Mouse (Mus musculus) midbrain, embryonic 12.5 days (tissue): ENCODE results near the gene 2510009E07Rik. TPM values are rescaled to one million over a fixed set of nuclear protein-coding genes. Genes with fewer than 3 reads are reported as not detected.

Experiments used
- ATAC-seq: fragments of 200-750 bp; cut with Nextera tagmentation; 2 replicates; pipeline ENCODE4 v1.8.0; 2017; ENCODE audit warnings: low read depth, moderate TSS enrichment, moderate library complexity; ENCODE audit not compliant: low FRiP score
- H3K27ac ChIP-seq: fragments of 300-500 bp; sonication (generic); replicated peaks from 2 replicates; pipeline ENCODE4 v1.5.1; 2016; ENCODE audit warnings: mild to moderate bottlenecking
- H3K27me3 ChIP-seq: fragments of 300-500 bp; sonication (generic); 2 replicates; pipeline ENCODE4 v1.6.1; 2016; ENCODE audit warnings: mild to moderate bottlenecking
- H3K36me3 ChIP-seq: fragments of 300-500 bp; sonication (generic); 2 replicates; pipeline ENCODE4 v1.6.1; 2016
- H3K4me1 ChIP-seq: fragments of 300-500 bp; sonication (generic); 2 replicates; pipeline ENCODE4 v1.6.1; 2016
- H3K4me2 ChIP-seq: fragments of 300-500 bp; sonication (generic); replicated peaks from 2 replicates; pipeline ENCODE4 v1.6.1; 2016; ENCODE audit warnings: mild to moderate bottlenecking, moderate library complexity
- H3K4me3 ChIP-seq: fragments of 300-500 bp; sonication (generic); 2 replicates; pipeline ENCODE4 v1.5.1; 2016; ENCODE audit warnings: mild to moderate bottlenecking
- H3K9ac ChIP-seq: fragments of 300-500 bp; sonication (generic); replicated peaks from 2 replicates; pipeline ENCODE4 v1.6.1; 2016; ENCODE audit warnings: mild to moderate bottlenecking, moderate library complexity
- H3K9me3 ChIP-seq: fragments of 300-500 bp; sonication (generic); 2 replicates; pipeline ENCODE4 v1.6.1; 2016; ENCODE audit warnings: mild to moderate bottlenecking
- WGBS: fragments of 180-500 bp; shearing (Covaris S2); methylation state at CpG from one replicate; pipeline ENCODE4 v1.1.7; 2016; 5-methylcytosine and 5-hydroxymethylcytosine counted together
- polyA plus RNA-seq: library from polyadenylated mRNA; unstranded; fragments of >200 nt; fragmentation: Nextera tagmentation; extraction: Ambion mirVana; gene quantifications from 2 replicates; pipeline ENCODE4 v1.2.1, GENCODE M21; 2016

The 2510009E07Rik gene
- polyA plus RNA-seq, 1 experiment from 2014 or later = 144 TPM

DNA sequence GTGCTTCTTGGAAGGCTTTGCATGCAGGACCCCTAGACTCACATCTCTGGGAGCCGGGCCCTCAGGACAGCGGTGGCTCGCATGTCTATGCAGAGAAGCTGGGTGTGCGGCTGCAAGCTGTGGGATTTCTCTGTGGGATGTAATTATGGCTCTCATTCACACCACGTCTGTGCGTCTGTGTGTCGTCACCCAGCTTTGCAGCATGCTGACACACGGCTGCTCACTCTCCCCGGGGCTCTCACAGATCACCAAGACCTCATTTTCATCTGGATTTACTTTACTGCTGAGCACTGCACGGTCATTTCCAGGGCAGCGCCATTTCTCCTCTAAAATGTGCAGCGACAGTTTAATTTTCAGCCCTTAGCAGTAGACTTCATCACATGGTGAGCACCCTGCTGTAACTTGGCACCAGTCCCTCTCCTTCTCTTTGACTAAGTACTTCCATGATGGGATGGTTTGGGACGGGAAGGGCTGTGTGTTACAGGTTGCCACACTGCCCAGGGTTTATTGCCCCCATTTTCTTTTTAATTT, 66.3 kb downstream of the 2510009E07Rik start:
- WGBS = 62% methylated on average over 13 of the region's 13 CpGs
- peaks cover 12% of the 10 kb centered on the region; the same call in 1 of the 2 replicates for H3K4me1 ChIP-seq
- H3K4me3 ChIP-seq = no peak overlapping the region
- no peak overlapping the region for H3K9ac ChIP-seq
- no peak overlapping the region for H3K27ac ChIP-seq
- no peaks in the 10 kb centered on the region for H3K27me3 ChIP-seq
- ATAC-seq = no peak
- H3K4me2 ChIP-seq = no peak overlapping the region
- H3K9me3 ChIP-seq = no peaks in the 10 kb centered on the region
- no peaks in the 10 kb centered on the region for H3K36me3 ChIP-seq

- Histone ChIP-seq H3K27me3 (no peaks in the 10 kb centered on the region), H3K9ac (no peak overlapping the region), H3K36me3 (no peaks in the 10 kb centered on the region), H3K4me1 (peaks cover 12% of the 10 kb centered on the region; the same call in 1 of the 2 replicates), H3K4me2 (no peak overlapping the region), H3K4me3 (no peak overlapping the region), H3K9me3 (no peaks in the 10 kb centered on the region), H3K27ac (no peak overlapping the region)
- WGBS = 74% methylated on average over 6 of the region's 6 CpGs
- ATAC-seq = no peak
Observed at GRCm38 (mm10) chr16:21627248-21627647, 67.2 kb downstream of the 2510009E07Rik start.

DNA sequence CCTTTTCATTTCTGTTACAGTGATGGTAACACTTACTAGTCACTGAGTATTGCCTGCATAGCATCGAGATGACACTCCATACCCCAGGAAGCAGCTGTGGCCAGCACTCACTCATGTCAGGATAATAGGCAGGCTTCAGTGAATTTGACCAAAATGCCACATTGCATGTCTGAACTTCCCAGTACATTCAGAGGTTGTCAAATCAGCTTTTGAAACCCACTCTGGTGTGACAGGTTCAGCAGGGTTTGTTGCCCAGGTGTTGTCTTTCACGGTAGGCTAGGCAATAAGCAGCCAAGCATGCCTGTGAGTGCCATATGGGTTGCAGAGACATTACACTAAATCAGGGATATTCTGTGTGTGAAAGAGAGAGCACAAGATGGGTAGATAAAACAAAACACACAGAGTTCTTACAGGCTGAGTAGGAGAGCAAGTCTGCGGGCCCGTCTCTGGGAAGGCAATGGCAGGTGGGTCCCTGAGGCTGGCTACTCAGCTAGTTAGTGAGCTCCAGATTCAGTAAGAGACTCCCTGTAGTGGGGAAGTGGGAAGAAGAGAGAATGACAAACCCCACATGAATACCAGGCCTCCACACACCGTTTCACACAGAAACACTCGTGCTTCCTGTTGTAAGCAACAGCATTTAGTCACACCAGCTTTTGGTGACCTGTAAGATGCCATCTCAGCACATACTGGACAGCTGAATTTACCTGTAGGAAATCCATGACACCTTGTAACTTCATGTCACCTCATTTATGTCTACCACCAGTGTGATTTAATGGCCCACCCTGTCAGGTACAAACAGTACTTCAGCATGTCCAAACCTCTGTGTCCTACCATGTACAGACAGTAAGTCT, 68.5 kb downstream of the 2510009E07Rik start:
- 73% methylated on average over 6 of the region's 6 CpGs for WGBS
- Histone ChIP-seq H3K27me3 (no peaks in the 10 kb centered on the region), H3K36me3 (no peaks in the 10 kb centered on the region), H3K9ac (no peak overlapping the region), H3K4me1 (peaks cover 12% of the 10 kb centered on the region; the same call in 1 of the 2 replicates), H3K4me3 (no peak overlapping the region), H3K27ac (no peak overlapping the region; the same call in 1 of the 2 replicates), H3K4me2 (no peak overlapping the region), H3K9me3 (no peaks in the 10 kb centered on the region)
- no peak for ATAC-seq

- WGBS = 89% methylated on average over 2 of the region's 2 CpGs
- H3K27ac ChIP-seq = no peak overlapping the region
- ATAC-seq = no peak
- no peaks in the 10 kb centered on the region for H3K4me1 ChIP-seq
- no peak overlapping the region for H3K9ac ChIP-seq
- H3K4me3 ChIP-seq = no peak overlapping the region
- no peaks in the 10 kb centered on the region for H3K27me3 ChIP-seq
- no peaks in the 10 kb centered on the region for H3K36me3 ChIP-seq
- H3K9me3 ChIP-seq = no peaks in the 10 kb centered on the region
- no peak overlapping the region for H3K4me2 ChIP-seq
Observed at GRCm38 (mm10) chr16:21620630-21621029, 73.8 kb downstream of the 2510009E07Rik start.

DNA sequence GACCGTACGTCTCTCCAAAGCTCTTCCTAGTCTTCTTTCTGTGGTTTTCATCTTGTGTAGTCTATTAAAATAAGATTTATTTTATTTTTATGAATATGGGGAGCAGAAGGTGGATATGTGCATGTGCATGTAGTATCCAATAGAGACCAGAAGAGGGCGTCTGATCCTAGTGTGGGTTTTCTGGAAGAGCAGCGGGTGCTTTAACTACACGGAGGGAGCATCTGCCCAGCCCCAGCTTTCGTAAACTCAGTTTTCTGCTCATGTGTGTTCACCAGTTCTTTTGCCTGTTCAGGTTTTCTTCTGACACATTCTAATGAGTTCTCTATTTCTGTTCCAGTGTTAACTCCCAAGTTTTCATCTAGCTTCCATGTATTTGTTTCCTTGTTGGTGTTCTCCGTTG, 78.7 kb downstream of the 2510009E07Rik start:
- no peak overlapping the region for H3K4me2 ChIP-seq
- WGBS = 56% methylated on average over 7 of the region's 7 CpGs
- H3K4me3 ChIP-seq = no peak overlapping the region
- no peak overlapping the region for H3K27ac ChIP-seq
- no peaks in the 10 kb centered on the region for H3K4me1 ChIP-seq
- H3K36me3 ChIP-seq = peaks cover 11% of the 10 kb centered on the region; the same call in 1 of the 2 replicates
- H3K9ac ChIP-seq = no peak overlapping the region
- no peak for ATAC-seq
- no peaks in the 10 kb centered on the region for H3K27me3 ChIP-seq
- no peaks in the 10 kb centered on the region for H3K9me3 ChIP-seq

GRCm38 (mm10) chr16:21610473-21610872, 84.0 kb downstream of the 2510009E07Rik start:
- H3K9ac ChIP-seq = no peak overlapping the region
- peaks cover 11% of the 10 kb centered on the region; the same call in 1 of the 2 replicates for H3K36me3 ChIP-seq
- H3K4me1 ChIP-seq = peaks cover 6% of the 10 kb centered on the region; the same call in 1 of the 2 replicates
- H3K27me3 ChIP-seq = no peaks in the 10 kb centered on the region
- no peak for ATAC-seq
- no peak overlapping the region for H3K4me3 ChIP-seq
- H3K27ac ChIP-seq = no peak overlapping the region
- no peaks in the 10 kb centered on the region for H3K9me3 ChIP-seq
- H3K4me2 ChIP-seq = no peak overlapping the region
- 87% methylated on average over 4 of the region's 4 CpGs for WGBS

DNA sequence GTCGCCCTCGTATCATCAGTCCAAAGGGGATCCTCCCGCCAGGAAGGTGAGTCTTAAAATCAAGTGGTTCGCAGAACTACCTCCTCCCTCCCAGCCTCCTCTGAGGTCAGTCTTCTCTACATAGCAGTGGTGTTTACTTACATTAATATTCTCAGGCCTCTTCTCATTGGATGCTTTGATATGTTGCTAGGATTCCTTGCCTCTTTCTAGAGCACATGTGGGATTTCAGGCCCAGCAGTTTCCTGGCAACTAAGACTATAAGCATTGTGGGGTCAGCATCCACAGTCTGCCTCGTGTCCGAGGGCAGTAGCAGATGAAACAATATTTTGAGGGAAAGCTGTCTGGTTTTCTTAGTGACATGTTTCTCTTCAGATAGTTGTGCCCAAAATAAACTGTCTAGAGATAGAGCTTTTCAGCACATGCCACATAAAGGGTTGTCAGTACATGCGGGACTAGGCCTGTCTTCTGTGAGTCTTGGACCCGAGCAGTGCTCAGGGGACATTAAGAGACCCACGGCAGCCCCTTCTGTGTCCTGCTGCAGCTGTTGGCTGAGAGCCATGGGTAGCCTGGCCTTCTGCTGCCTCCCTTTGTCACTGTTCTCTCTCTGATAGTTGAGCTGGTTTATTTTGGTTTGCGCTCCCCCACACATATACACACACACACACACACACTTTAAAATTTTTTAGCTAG, 86.1 kb downstream of the 2510009E07Rik start:
- ATAC-seq = no peak
- Histone ChIP-seq H3K27me3 (no peaks in the 10 kb centered on the region), H3K4me2 (no peak overlapping the region), H3K27ac (0 out of 2 replicates have a peak overlapping the region, but pooled peaks have one; percentile 35), H3K36me3 (peaks cover 9% of the 10 kb centered on the region; the same call in 1 of the 2 replicates), H3K4me3 (no peak overlapping the region), H3K9me3 (no peaks in the 10 kb centered on the region), H3K4me1 (peaks cover 6% of the 10 kb centered on the region; the same call in 1 of the 2 replicates), H3K9ac (no peak overlapping the region)
- 71% methylated on average over 10 of the region's 10 CpGs for WGBS

DNA sequence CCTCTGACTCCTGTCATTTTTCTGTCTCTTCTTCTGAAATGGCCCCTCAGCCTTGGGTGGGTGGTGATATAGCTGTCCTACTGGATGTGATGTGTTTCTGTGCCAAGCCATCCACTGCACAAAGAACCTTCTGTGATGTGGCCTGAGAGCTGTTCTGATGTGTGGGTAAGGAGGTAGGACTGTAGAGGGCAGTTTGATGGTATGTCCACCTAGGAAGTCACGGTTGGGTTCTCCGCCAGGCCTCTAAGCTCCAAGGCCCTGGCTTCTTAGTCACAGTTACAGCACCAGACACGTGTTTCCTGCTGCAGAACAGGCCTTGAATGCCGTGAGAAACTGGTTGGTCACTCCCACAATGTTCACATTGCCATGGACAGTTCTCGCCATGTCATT, 86.8 kb downstream of the 2510009E07Rik start:
- no peak overlapping the region for H3K4me3 ChIP-seq
- no peak for ATAC-seq
- H3K36me3 ChIP-seq = peaks cover 6% of the 10 kb centered on the region; the same call in 1 of the 2 replicates
- H3K27me3 ChIP-seq = no peaks in the 10 kb centered on the region
- H3K4me1 ChIP-seq = peaks cover 6% of the 10 kb centered on the region; the same call in 1 of the 2 replicates
- H3K4me2 ChIP-seq = no peak overlapping the region
- no peaks in the 10 kb centered on the region for H3K9me3 ChIP-seq
- no peak overlapping the region for H3K9ac ChIP-seq
- 81% methylated on average over 5 of the region's 5 CpGs for WGBS
- H3K27ac ChIP-seq = no peak overlapping the region

GRCm38 (mm10) chr16:21607021-21607650, 87.3 kb downstream of the 2510009E07Rik start:
- no peak overlapping the region for H3K4me3 ChIP-seq
- H3K27me3 ChIP-seq = no peaks in the 10 kb centered on the region
- H3K36me3 ChIP-seq = peaks cover under 1% of the 10 kb centered on the region; the same call in 1 of the 2 replicates
- H3K4me1 ChIP-seq = peaks cover 6% of the 10 kb centered on the region; the same call in 1 of the 2 replicates
- H3K27ac ChIP-seq = no peak overlapping the region
- H3K4me2 ChIP-seq = no peak overlapping the region
- H3K9ac ChIP-seq = no peak overlapping the region
- 86% methylated on average over 8 of the region's 8 CpGs for WGBS
- no peaks in the 10 kb centered on the region for H3K9me3 ChIP-seq
- no peak for ATAC-seq

DNA sequence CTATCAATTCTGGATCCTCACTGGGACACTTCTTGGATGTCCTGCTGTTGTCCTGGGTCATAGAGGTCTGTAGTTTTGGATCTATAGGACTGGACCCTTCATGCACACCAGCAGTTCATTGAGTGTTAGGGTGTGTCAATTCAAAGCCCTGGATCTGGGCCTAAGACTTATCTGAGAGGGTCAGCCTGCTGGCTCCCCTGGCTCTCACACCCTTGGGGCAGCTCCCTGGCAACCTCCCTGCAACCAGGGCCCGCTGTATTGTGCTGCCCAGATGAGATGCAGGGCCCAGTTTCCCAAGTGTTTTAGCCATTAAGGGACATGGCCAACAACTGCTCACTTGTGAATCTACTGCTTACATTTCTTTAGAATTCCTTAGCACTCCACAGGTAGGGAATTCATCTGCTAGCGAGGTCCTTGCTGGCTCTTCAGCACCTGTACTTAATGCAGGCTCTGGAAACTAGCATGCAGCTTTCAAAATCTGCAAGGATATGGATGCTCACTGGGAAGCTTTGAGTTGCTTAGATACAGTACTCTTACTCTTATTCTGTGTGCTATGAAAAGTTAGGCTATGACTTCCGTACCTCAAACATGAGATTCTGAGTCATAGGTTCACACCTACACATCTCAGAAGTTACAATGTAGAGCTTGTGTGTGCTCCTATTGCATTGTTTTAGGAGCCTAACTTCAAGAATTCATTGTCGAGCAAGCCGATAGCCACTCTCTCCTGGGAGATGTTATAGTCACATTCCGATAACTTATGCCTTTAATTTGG, 88.0 kb downstream of the 2510009E07Rik start:
- Histone ChIP-seq H3K36me3 (no peaks in the 10 kb centered on the region), H3K4me1 (peaks cover 6% of the 10 kb centered on the region; the same call in 1 of the 2 replicates), H3K4me3 (no peak overlapping the region), H3K9ac (no peak overlapping the region), H3K4me2 (no peak overlapping the region), H3K27ac (no peak overlapping the region), H3K27me3 (no peaks in the 10 kb centered on the region), H3K9me3 (no peaks in the 10 kb centered on the region)
- WGBS = 91% methylated on average over 6 of the region's 6 CpGs
- no peak for ATAC-seq

DNA sequence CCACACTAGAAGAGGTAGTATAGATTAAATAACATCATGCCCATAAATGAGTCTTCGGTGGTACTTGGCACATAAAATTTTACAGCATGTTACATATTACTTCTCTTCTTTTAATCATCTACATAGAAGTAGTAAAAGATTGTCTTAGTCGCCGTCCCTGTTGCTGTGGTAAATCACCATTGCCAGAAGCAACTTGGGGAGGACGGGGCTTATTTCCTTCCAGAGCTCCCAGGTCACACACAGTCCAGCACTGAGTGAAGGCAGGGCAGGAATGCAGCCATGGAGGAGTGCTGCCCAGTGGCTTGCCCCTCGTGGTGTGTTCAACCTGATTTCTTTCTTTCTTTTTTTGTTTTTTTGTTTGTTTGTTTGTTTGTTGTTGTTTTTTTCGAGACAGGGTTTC, 90.1 kb downstream of the 2510009E07Rik start:
- Histone ChIP-seq H3K36me3 (no peaks in the 10 kb centered on the region), H3K4me2 (no peak overlapping the region), H3K9me3 (no peaks in the 10 kb centered on the region), H3K27ac (no peak overlapping the region), H3K27me3 (no peaks in the 10 kb centered on the region), H3K4me3 (no peak overlapping the region), H3K9ac (no peak overlapping the region), H3K4me1 (peaks cover 6% of the 10 kb centered on the region; the same call in 1 of the 2 replicates)
- no peak for ATAC-seq
- 87% methylated on average over 6 of the region's 6 CpGs for WGBS
